Mouse (Mus musculus): Measurements from ENCODE around the gene Atp6v0e.

Atp6v0e gene

DNA sequence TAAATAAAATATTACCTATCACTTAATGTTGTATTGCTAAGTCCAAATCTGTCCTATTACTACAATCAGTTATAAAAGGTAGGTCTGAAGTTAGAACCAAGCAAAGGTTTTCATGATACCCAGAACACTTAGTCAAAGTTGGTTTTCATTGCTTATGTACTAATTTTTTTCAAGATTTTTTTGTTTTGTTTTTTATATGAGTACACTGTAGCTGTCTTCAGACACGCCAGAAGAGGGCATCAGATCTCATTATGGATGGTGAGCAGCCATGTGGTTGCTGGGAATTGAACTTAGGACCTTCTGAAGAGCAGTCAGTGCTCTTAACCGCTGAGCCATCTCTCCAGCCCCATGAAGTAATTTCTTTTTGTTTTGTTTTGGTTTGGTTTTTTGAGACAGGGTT is 54.8 kb downstream of the Atp6v0e start:
- no peak for DNase-seq (ENCODE audit: low spot score)

DNA sequence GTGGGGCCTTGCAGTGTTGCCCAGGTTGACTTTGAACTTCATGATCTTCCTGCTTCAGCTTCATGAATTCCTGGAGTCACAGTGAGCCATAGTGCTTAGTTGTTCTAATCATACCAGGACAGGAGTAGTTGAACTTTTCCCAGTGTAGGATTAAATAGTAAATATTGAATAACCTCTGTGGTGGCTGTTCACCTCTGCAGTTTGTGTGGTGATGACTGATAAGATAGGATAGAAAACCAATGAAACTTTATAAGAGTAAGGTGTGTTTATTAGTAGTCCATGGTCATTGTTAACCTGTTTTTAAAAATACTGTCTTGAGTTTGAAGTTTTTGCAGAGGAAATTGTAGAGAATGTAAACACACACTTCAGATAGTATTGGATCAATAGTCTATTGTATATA is 56.4 kb downstream of the Atp6v0e start:
- no peak for DNase-seq (ENCODE audit: low spot score)

DNA sequence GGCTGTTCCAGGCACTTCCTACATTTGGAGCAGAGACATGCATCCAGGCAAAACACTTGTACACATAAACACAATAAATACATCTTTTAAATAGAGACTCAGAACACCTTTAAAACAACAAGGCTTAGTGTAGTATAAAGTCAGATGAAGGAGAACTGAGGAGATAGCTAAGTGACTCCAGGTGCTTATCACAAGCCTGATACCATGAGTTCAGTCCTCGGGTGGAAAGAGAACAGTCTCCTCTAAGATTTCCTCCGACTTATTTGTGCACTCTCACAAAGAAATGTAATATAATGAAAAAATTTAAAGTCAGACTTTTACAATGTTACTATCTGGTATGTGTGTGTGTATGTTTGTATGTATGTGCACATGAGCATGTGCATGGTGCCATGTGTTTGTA is 58.8 kb downstream of the Atp6v0e start:
- no peak for DNase-seq (ENCODE audit: low spot score)

DNA sequence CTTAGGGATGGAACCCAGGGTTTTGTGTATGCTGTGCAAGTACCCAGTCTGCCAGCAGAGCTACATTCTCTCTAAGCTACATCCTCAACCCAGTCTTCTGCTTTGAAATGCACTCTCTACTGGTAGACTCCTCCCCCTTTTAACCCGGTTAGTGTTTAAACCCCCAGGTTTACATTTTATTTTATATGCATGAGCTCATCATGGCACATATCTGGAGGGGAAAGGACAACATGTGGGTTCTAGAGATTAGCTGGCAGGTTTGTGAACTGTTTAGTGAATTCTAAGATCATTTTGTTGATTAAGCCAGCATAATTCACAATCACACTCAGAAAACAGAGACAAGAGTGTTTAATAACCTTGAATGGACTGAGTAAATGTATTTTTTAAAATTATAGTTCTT is 61.8 kb downstream of the Atp6v0e start:
- DNase-seq (ENCODE audit: low spot score), result no peak

DNA sequence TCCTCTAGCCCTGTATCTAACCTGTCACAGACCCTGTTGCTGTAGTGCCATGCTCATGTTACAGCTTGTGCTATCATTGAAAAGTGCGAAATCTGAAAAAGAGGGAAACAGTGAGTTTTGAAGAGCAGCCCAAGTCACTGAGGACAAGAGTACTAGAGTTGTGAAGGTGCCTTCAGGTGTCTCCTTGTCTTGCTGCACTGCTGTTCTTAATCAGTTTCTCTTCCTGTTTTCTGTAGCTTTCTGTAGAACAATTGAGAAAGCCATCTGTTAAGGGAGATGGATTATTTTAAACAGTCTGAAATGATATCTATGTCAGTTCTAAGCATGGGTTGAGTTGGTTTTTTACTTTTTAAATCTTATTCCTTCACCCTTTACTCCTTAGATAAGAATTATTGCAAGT is 63.6 kb downstream of the Atp6v0e start:
- no peak for DNase-seq (ENCODE audit: low spot score)

DNA sequence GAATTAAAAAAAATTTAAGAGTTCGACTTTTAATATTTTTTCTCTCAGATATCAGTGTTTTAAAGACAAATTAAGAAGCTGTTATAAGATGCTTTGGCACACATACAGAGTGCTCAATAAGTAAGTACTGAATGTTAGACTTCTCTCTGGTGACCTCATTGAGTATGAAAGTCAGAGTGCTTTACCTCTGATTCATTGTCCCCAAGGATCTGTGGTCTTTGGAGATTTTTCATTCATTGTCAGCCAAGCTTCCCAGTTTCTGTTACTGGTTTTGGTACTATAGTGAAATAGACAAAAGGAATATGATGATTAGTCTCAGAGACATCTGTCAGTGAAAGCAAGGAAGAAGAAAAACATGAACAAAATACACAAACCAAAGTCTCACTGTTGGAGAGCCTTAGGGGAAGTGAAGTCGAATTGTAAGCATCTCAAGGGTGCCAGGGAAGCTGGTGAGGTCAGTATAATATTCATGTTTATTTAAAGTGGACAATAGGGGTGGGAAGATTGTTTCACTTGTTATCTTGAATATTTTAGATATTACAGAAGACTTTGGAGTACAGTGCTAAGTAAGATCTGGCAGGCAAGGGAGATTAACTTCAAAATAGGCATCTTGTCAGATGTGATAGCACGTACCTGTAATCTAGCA is 64.2 kb downstream of the Atp6v0e start:
- DNase-seq (ENCODE audit: low spot score), result no peak

DNA sequence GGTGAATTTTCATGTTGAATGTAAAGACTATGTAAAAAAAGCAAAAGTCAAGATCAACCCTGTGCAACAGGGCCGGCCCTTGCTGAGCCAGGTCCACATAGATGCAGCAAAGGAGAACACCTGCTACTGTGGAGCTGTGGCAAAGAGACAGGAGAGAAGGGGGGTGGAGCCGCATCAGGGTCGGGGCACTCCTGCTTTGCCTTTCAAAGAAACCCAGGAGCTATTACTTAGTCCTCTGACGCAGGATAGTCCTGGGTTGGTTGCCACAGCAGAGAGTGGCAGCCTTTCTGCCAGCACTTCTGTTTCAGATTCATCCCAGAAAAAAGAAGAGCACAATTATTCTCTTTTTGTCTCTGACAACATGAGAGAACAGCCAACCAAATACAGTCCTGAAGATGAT is 79.5 kb downstream of the Atp6v0e start:
- DNase-seq (ENCODE audit: low spot score), result no peak

DNA sequence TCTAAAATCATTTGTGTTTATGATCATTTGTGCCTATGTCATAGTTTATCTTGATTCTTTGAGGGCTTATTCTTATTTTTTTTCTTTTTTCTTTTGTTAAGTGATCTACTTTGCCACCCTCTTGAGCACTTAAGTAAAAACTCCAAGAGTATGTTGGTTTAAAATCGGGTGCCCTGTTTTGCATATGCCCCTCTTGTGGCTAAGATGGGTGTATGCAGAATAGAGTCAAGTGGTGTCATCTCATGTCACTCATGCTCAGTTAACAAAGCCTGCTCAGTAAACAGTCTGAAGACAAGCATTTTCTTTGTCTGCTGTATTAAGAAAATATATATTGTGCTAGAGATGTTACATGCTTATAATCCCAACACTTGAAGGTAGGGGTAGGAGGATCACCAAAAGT is 80.3 kb downstream of the Atp6v0e start:
- no peak for DNase-seq (ENCODE audit: low spot score)
